Mouse (Mus musculus) embryonic fibroblast, embryonic 13.5 days (primary cell): ENCODE results near the gene Vmn1r195. TPM values are rescaled to one million over a fixed set of nuclear protein-coding genes. Genes with fewer than 3 reads are reported as not detected.
"Not testable (repeated sequence)": the region's sequence is repeated elsewhere in the genome, so short reads cannot be mapped to it uniquely, and the experiment has no call there.

ENCODE experiments used
- H3K27ac ChIP-seq: 2 replicates; pipeline ENCODE4 v1.5.1; 2012; ENCODE audit warnings: low read length, control low read depth, inconsistent platforms; ENCODE audit not compliant: insufficient read depth
- H3K4me1 ChIP-seq: 2 replicates; pipeline ENCODE4 v1.6.1; 2011; ENCODE audit warnings: low read length; ENCODE audit not compliant: control insufficient read depth, insufficient read depth
- H3K4me3 ChIP-seq: 2 replicates; pipeline ENCODE4 v1.5.1; 2011; ENCODE audit warnings: mild to moderate bottlenecking, control low read depth, low read length; ENCODE audit not compliant: insufficient read depth
- CTCF ChIP-seq: IDR thresholded peaks from 2 replicates; pipeline ENCODE4 v1.5.1; 2011; ENCODE audit warnings: mild to moderate bottlenecking, control low read depth, low read length, moderate library complexity, borderline replicate concordance; ENCODE audit not compliant: insufficient read depth
- POLR2A ChIP-seq: IDR thresholded peaks from 2 replicates; pipeline ENCODE4 v1.6.1; 2011; ENCODE audit warnings: low read depth, mild to moderate bottlenecking, control low read depth, low read length, moderate library complexity
- polyA plus RNA-seq: library from polyadenylated mRNA; stranded (reverse); fragments of >200 nt; gene quantifications from 2 replicates; pipeline ENCODE4 v1.2.4, GENCODE M21; 2011; ENCODE audit warnings: low read depth; ENCODE audit not compliant: missing spikeins, insufficient read length

Vmn1r195 gene
- polyA plus RNA-seq, result not detected in 2 replicates

- H3K4me3 ChIP-seq, H3K4me1 ChIP-seq, H3K27ac ChIP-seq: not testable (repeated sequence)
Observed at GRCm38 (mm10) chr13:22270222-22270621, at the start of gene Vmn1r195. Vmn1r195 (plus strand) TSS chr13:22270522.

GRCm38 (mm10) chr13:22223060-22223459 is 47.3 kb upstream of the Vmn1r195 start, which contains the start of gene Vmn1r193:
Vmn1r193 (minus strand) TSS chr13:22223160.
- H3K4me1 ChIP-seq, H3K27ac ChIP-seq, H3K4me3 ChIP-seq: not testable (repeated sequence)

- Histone ChIP-seq H3K27ac (no peak within 1 kb of the TSS), H3K4me1 (no peaks in the 10 kb centered on the region), H3K4me3 (no peak within 1 kb of the TSS)
- TF ChIP-seq POLR2A (no peak), CTCF (no peak)
Observed at GRCm38 (mm10) chr13:22243915-22244314, 26.4 kb upstream of the Vmn1r195 start, which contains the start of gene Vmn1r194. Vmn1r194 (plus strand) TSS chr13:22244215.

- Histone ChIP-seq H3K4me1 (no peaks in the 10 kb centered on the region), H3K4me3 (no peak overlapping the region), H3K27ac (no peak overlapping the region)
- no peak for TF ChIP-seq CTCF
- TF ChIP-seq POLR2A, result no peak
Observed at GRCm38 (mm10) chr13:22271721-22272120, 1.4 kb downstream of the Vmn1r195 start.

- H3K27ac ChIP-seq, result no peak overlapping the region
- no peak overlapping the region for H3K4me3 ChIP-seq
- no peak for TF ChIP-seq CTCF
- TF ChIP-seq POLR2A, result no peak
- no peaks in the 10 kb centered on the region for H3K4me1 ChIP-seq
Observed at GRCm38 (mm10) chr13:22284578-22284977, 14.3 kb downstream of the Vmn1r195 start.

GRCm38 (mm10) chr13:22289620-22290019 is 19.3 kb downstream of the Vmn1r195 start, which contains the start of gene Vmn1r196:
Vmn1r196 (plus strand) TSS chr13:22289920.
- Histone ChIP-seq H3K4me3 (no peak within 1 kb of the TSS), H3K4me1 (no peaks in the 10 kb centered on the region), H3K27ac (no peak within 1 kb of the TSS)
- TF ChIP-seq POLR2A (no peak), CTCF (no peak)

- not testable (repeated sequence) for H3K4me1 ChIP-seq, H3K27ac ChIP-seq, H3K4me3 ChIP-seq
Observed at GRCm38 (mm10) chr13:22308075-22308474, 37.8 kb downstream of the Vmn1r195 start.

GRCm38 (mm10) chr13:22315361-22315760 is 45.0 kb downstream of the Vmn1r195 start:
- no peaks in the 10 kb centered on the region for H3K4me1 ChIP-seq
- H3K4me3 ChIP-seq, result no peak overlapping the region
- no peak for TF ChIP-seq POLR2A
- TF ChIP-seq CTCF, result no peak
- H3K27ac ChIP-seq, result no peak overlapping the region

GRCm38 (mm10) chr13:22317366-22317765 is 47.0 kb downstream of the Vmn1r195 start:
- TF ChIP-seq POLR2A (no peak), CTCF (no peak)
- H3K27ac ChIP-seq, result no peak overlapping the region
- no peaks in the 10 kb centered on the region for H3K4me1 ChIP-seq
- no peak overlapping the region for H3K4me3 ChIP-seq

- TF ChIP-seq POLR2A (no peak), CTCF (no peak)
- Histone ChIP-seq H3K4me1 (no peaks in the 10 kb centered on the region), H3K27ac (no peak overlapping the region), H3K4me3 (no peak overlapping the region)
Observed at GRCm38 (mm10) chr13:22320091-22320490, 49.8 kb downstream of the Vmn1r195 start.

GRCm38 (mm10) chr13:22324289-22324688 is 54.0 kb downstream of the Vmn1r195 start, which contains the start of gene Vmn1r197:
Vmn1r197 (plus strand) TSS chr13:22324589.
- H3K27ac ChIP-seq, result no peak within 1 kb of the TSS
- H3K4me1 ChIP-seq, result no peaks in the 10 kb centered on the region
- no peak within 1 kb of the TSS for H3K4me3 ChIP-seq
- no peak for TF ChIP-seq POLR2A
- no peak for TF ChIP-seq CTCF

Other genes starting within 250 kb of the Vmn1r195 start
- gene Hist1h2ah, start 235.0 kb upstream of the Vmn1r195 start, polyA plus RNA-seq, result 1.3 TPM in 1 of 2 replicates, not detected in the other
- gene Hist1h2bk, start 234.7 kb upstream of the Vmn1r195 start, polyA plus RNA-seq, result 16.3 and 22.3 TPM in 2 replicates
- 5.6 and 9.1 TPM in 2 replicates for gene Hist1h4i, start 229.2 kb upstream of the Vmn1r195 start, polyA plus RNA-seq
- 2.6 TPM in 1 of 2 replicates, not detected in the other for gene Hist1h2ag, start 227.6 kb upstream of the Vmn1r195 start, polyA plus RNA-seq
- 4.1 and 8.4 TPM in 2 replicates for gene Hist1h2bj, start 227.3 kb upstream of the Vmn1r195 start, polyA plus RNA-seq
- gene Vmn1r188, start 186.1 kb upstream of the Vmn1r195 start, polyA plus RNA-seq, result not detected in 2 replicates
- gene Vmn1r189, start 164.7 kb upstream of the Vmn1r195 start, polyA plus RNA-seq, result not detected in 2 replicates
- not detected in 2 replicates for gene Vmn1r191, start 86.6 kb upstream of the Vmn1r195 start, polyA plus RNA-seq
- gene Vmn1r192, start 79.4 kb upstream of the Vmn1r195 start, polyA plus RNA-seq, result not detected in 2 replicates
- not detected in 2 replicates for gene Vmn1r193, start 47.4 kb upstream of the Vmn1r195 start, polyA plus RNA-seq
- gene Vmn1r194, start 26.3 kb upstream of the Vmn1r195 start, polyA plus RNA-seq, result not detected in 2 replicates
- gene Vmn1r196, start 19.4 kb downstream of the Vmn1r195 start, polyA plus RNA-seq, result not detected in 2 replicates
- not detected in 2 replicates for gene Vmn1r197, start 54.1 kb downstream of the Vmn1r195 start, polyA plus RNA-seq
- gene Vmn1r198, start 79.8 kb downstream of the Vmn1r195 start, polyA plus RNA-seq, result not detected in 2 replicates
- gene Vmn1r199, start 109.3 kb downstream of the Vmn1r195 start, polyA plus RNA-seq, result not detected in 2 replicates
- not detected in 2 replicates for gene Vmn1r200, start 119.9 kb downstream of the Vmn1r195 start, polyA plus RNA-seq
- not detected in 2 replicates for gene Vmn1r201, start 201.4 kb downstream of the Vmn1r195 start, polyA plus RNA-seq
- gene Vmn1r202, start 234.9 kb downstream of the Vmn1r195 start, polyA plus RNA-seq, result not detected in 2 replicates
- not detected in 2 replicates for gene Vmn1r203, start 247.6 kb downstream of the Vmn1r195 start, polyA plus RNA-seq